Mouse (Mus musculus) C2C12 (cell line): ENCODE measurements around the gene Xylt1.

Experiments
- CEBPB ChIP-seq: IDR thresholded peaks from one replicate; pipeline ENCODE4 v1.6.1; 2011; ENCODE audit warnings: low read depth, mild to moderate bottlenecking, control low read depth, moderate library complexity
- CTCF ChIP-seq: IDR thresholded peaks from one replicate; pipeline ENCODE4 v1.5.1; 2011; ENCODE audit not compliant: control insufficient read depth, insufficient read depth, insufficient read length
- MAX ChIP-seq: IDR thresholded peaks from one replicate; pipeline ENCODE4 v1.6.1; 2011; ENCODE audit warnings: mild to moderate bottlenecking, control low read depth
- MYOD1 ChIP-seq: IDR thresholded peaks from one replicate; pipeline ENCODE4 v1.6.1; 2011; ENCODE audit warnings: low read depth; ENCODE audit not compliant: control insufficient read depth, insufficient read length
- MYOG ChIP-seq: IDR thresholded peaks from one replicate; pipeline ENCODE4 v1.6.1; 2011; ENCODE audit not compliant: control insufficient read depth, insufficient read length; ENCODE audit errors: extremely low read depth

- TF ChIP-seq MYOD1 (no peak), CTCF (no peak), MYOG (no peak), MAX (no peak), CEBPB (no peak)
Observed at GRCm38 (mm10) chr7:117412405-117412804, 31.6 kb downstream of the Xylt1 start.
